Mouse (Mus musculus) MEL (cell line): ENCODE data around the gene Arfrp1. TPM values are rescaled to one million over a fixed set of nuclear protein-coding genes. Genes with fewer than 3 reads are reported as not detected.
A peak's percentile ranks its signal among the peaks of the same experiment; 100 is the strongest.

ENCODE experiments used
- DNase-seq: peaks from one replicate; pipeline ENCODE4 v3.0.0; 2011; ENCODE audit warnings: low read depth, low spot score
- H3K27ac ChIP-seq: 2 replicates; pipeline ENCODE4 v1.5.1; 2012; ENCODE audit warnings: low read depth, mild to moderate bottlenecking, control low read depth, low read length, moderate library complexity; ENCODE audit not compliant: control insufficient read depth
- H3K27me3 ChIP-seq, 2 experiments: fragments of 150-350 bp in 1 of 2; sonication (generic) in 1 of 2; 2 replicates each; pipeline ENCODE4 v1.6.1; 2012; ENCODE audit warnings: low read length in 2 of 2, mild to moderate bottlenecking in 2 of 2, improper control_type of control experiment in 1 of 2, moderate library complexity in 1 of 2; ENCODE audit not compliant: insufficient read depth in 2 of 2, control insufficient read depth in 1 of 2
- H3K36me3 ChIP-seq, 2 experiments: 2 replicates each; pipeline ENCODE4 v1.6.1; 2012 to 2014; ENCODE audit warnings: low read length in 2 of 2, improper control_type of control experiment in 1 of 2, inconsistent platforms in 1 of 2, mild to moderate bottlenecking in 1 of 2; ENCODE audit not compliant: insufficient read depth in 2 of 2, control insufficient read depth in 1 of 2
- H3K4me1 ChIP-seq, 2 experiments: fragments of 150-350 bp in 1 of 2; sonication (generic) in 1 of 2; 2 replicates each; pipeline ENCODE4 v1.6.1; 2012; ENCODE audit warnings: low read length in 2 of 2, improper control_type of control experiment in 1 of 2, mild to moderate bottlenecking in 1 of 2; ENCODE audit not compliant: insufficient read depth in 2 of 2, control insufficient read depth in 1 of 2
- H3K4me3 ChIP-seq, 2 experiments: fragments of 150-350 bp in 1 of 2; sonication (generic) in 1 of 2; 2 replicates each; pipeline ENCODE4 v1.5.1; 2012; ENCODE audit warnings: low read depth in 2 of 2, low read length in 2 of 2, mild to moderate bottlenecking in 2 of 2, moderate library complexity in 2 of 2, control low read depth in 1 of 2, improper control_type of control experiment in 1 of 2; ENCODE audit not compliant: control insufficient read depth in 1 of 2, insufficient read depth in 1 of 2
- H3K79me2 ChIP-seq: 2 replicates; pipeline ENCODE4 v1.6.1; 2012; ENCODE audit warnings: mild to moderate bottlenecking, low read length, moderate library complexity; ENCODE audit not compliant: control insufficient read depth, poor library complexity, insufficient read depth
- H3K9ac ChIP-seq: 2 replicates; pipeline ENCODE4 v1.6.1; 2012; ENCODE audit warnings: low read depth, mild to moderate bottlenecking, control low read depth, low read length, moderate library complexity; ENCODE audit not compliant: control insufficient read depth, poor library complexity, severe bottlenecking
- H3K9me3 ChIP-seq: fragments of 150-350 bp; sonication (generic); replicated peaks from 2 replicates; pipeline ENCODE4 v1.6.1; 2012; ENCODE audit warnings: mild to moderate bottlenecking, low read length, improper control_type of control experiment, moderate library complexity; ENCODE audit not compliant: insufficient read depth
- BHLHE40 ChIP-seq: IDR thresholded peaks from 2 replicates; pipeline ENCODE4 v1.6.1; 2012; ENCODE audit warnings: low read depth, mild to moderate bottlenecking, inconsistent platforms, low read length, improper control_type of control experiment, borderline replicate concordance
- CHD2 ChIP-seq: IDR thresholded peaks from 2 replicates; pipeline ENCODE4 v1.6.1; 2011; ENCODE audit warnings: low read length, improper control_type of control experiment
- CTCF ChIP-seq, 3 experiments: IDR thresholded peaks in 2 of 3; conservative IDR thresholded peaks in 1 of 3; 2 replicates each; pipeline ENCODE4 v1.5.1; 2011 to 2012; ENCODE audit warnings: low read length in 3 of 3, low read depth in 2 of 3, mild to moderate bottlenecking in 2 of 3, improper control_type of control experiment in 1 of 3, inconsistent platforms in 1 of 3, mixed read lengths in 1 of 3, moderate library complexity in 1 of 3; ENCODE audit not compliant: control insufficient read depth in 1 of 3, insufficient read depth in 1 of 3, poor library complexity in 1 of 3, severe bottlenecking in 1 of 3
- E2F4 ChIP-seq: IDR thresholded peaks from 2 replicates; pipeline ENCODE4 v1.6.1; 2011; ENCODE audit warnings: low read depth, low read length, improper control_type of control experiment, borderline replicate concordance
- ETS1 ChIP-seq: IDR thresholded peaks from 2 replicates; pipeline ENCODE4 v1.6.1; 2012; ENCODE audit warnings: low read depth, mild to moderate bottlenecking, inconsistent platforms, low read length, improper control_type of control experiment, moderate library complexity
- HCFC1 ChIP-seq: IDR thresholded peaks from 2 replicates; pipeline ENCODE4 v1.6.1; 2012; ENCODE audit warnings: low read depth, mild to moderate bottlenecking, inconsistent platforms, low read length, improper control_type of control experiment, moderate library complexity
- MAX ChIP-seq: IDR thresholded peaks from 2 replicates; pipeline ENCODE4 v1.6.1; 2011; ENCODE audit warnings: low read length, improper control_type of control experiment
- MYB ChIP-seq: IDR thresholded peaks from 2 replicates; pipeline ENCODE4 v1.6.1; 2011; ENCODE audit warnings: mild to moderate bottlenecking, low read depth, low read length, improper control_type of control experiment
- MYC ChIP-seq: IDR thresholded peaks from 2 replicates; pipeline ENCODE4 v1.6.1; 2011; ENCODE audit warnings: low read depth, mild to moderate bottlenecking, low read length, improper control_type of control experiment, moderate library complexity
- NELFE ChIP-seq: IDR thresholded peaks from 2 replicates; pipeline ENCODE4 v1.6.1; 2011; ENCODE audit warnings: low read depth, low read length, improper control_type of control experiment
- NRF1 ChIP-seq: IDR thresholded peaks from 2 replicates; pipeline ENCODE4 v1.6.1; 2014; ENCODE audit warnings: low read depth, mild to moderate bottlenecking, inconsistent platforms, low read length, improper control_type of control experiment, moderate library complexity; ENCODE audit not compliant: poor library complexity, insufficient read depth, severe bottlenecking
- RAD21 ChIP-seq: IDR thresholded peaks from 2 replicates; pipeline ENCODE4 v1.6.1; 2011; ENCODE audit warnings: mild to moderate bottlenecking, low read depth, low read length, improper control_type of control experiment
- SMC3 ChIP-seq: IDR thresholded peaks from 2 replicates; pipeline ENCODE4 v1.6.1; 2011; ENCODE audit warnings: low read depth, low read length, improper control_type of control experiment
- TAL1 ChIP-seq: IDR thresholded peaks from 2 replicates; pipeline ENCODE4 v1.6.1; 2012; ENCODE audit warnings: mild to moderate bottlenecking, inconsistent platforms, low read length, moderate library complexity, mixed read lengths
- TCF12 ChIP-seq: IDR thresholded peaks from 2 replicates; pipeline ENCODE4 v1.6.1; 2014; ENCODE audit warnings: low read depth, mild to moderate bottlenecking, inconsistent platforms, low read length, improper control_type of control experiment, moderate library complexity
- ZC3H11A ChIP-seq: IDR thresholded peaks from 2 replicates; pipeline ENCODE4 v1.6.1; 2012; ENCODE audit warnings: low read depth, mild to moderate bottlenecking, inconsistent platforms, low read length, improper control_type of control experiment
- polyA plus RNA-seq, 2 experiments: library from polyadenylated mRNA; stranded (reverse) in 1 of 2; unstranded in 1 of 2; fragments of >175 nt in 1 of 2; fragments of >200 nt in 1 of 2; gene quantifications; 2 replicates each; pipeline versions ENCODE4 v1.2.1 to v1.2.4; 2012; ENCODE audit warnings: low replicate concordance in 2 of 2, low read depth in 1 of 2; ENCODE audit not compliant: insufficient read length in 2 of 2, insufficient read depth in 1 of 2, missing spikeins in 1 of 2
- total RNA-seq: library from RNA; depleted of rRNA; stranded (reverse); fragments of 300-350 nt; gene quantifications from 2 replicates; pipeline ENCODE4 v1.2.3, GENCODE M21; 2012

Arfrp1 gene
- total and polyA plus RNA-seq, 3 experiments = 36.8 to 68.8 TPM; not detected in 1

DNA sequence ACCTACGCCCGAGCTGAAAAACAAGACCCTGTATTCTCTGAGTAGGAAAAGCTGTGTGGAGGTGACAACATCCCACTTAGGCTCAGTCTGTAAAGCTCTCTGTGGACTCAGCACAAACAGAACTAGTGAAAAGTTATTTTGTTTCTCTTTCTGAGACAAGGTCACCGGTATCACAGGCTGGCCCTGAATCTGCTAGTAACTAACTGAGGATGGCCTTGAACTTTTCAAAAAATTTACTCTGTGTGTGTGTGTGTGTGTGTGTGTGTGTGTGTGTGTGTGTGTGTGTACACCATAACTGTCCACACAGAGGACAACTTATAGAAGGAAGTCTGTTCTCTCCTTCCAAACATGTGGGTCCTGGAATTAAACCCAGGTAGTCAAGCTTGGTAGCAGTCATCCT, 28.9 kb upstream of the Arfrp1 start:
- TF ChIP-seq BHLHE40 (no peak), MYB (no peak), NELFE (no peak), CHD2 (no peak), MAX (no peak), MYC (no peak), HCFC1 (no peak), CTCF (IDR thresholded peaks at IDR 0.05 in 2 of 3, conservative IDR thresholded peaks at IDR 0.05 in 1 of 3; ENCODE audit: control insufficient read depth in 1 of 3, insufficient read depth in 1 of 3, low read depth in 2 of 3, low read length in 3 of 3, poor library complexity in 1 of 3, severe bottlenecking in 1 of 3) (no peak), NRF1 (no peak), ZC3H11A (no peak), TAL1 (no peak)
- Histone ChIP-seq H3K9me3 (no peaks in the 10 kb centered on the region), H3K4me3 (no peak overlapping the region), H3K79me2 (no peaks in the 10 kb centered on the region), H3K4me1 (no peaks in the 10 kb centered on the region), H3K27me3 (no peaks in the 10 kb centered on the region; a peak in 1 of 4 replicates), H3K36me3 (no peaks in the 10 kb centered on the region), H3K9ac (no peak overlapping the region), H3K27ac (no peak overlapping the region)
- DNase-seq = no peak

DNA sequence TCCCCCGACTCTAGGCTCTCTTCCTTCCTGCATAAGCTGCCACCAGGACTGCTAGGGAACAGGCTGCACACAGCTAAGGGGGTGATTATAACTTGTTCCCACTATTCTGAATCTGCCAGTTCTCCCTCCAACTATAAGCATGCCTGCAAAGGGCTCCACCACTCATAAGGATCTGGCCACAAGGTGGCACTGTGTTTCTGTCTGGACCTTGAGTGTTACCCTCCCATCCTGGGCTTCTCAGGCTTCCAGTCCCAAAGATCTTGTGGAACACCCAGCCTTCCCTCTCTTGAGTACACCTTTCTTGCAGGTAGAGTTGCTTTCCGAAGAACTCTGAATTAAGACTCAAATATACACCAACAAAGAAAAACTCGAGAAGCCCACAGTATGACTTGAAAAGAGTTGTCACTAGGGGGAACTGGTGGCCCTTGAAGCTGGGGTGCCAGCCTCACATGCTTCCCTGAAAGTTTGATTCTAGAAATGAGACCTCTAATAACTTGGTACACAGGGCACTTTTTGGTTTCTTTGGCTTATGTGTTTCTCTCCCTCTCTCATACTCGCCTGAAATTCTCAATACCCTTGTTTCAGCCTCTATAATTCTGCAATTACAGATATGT, 27.5 kb upstream of the Arfrp1 start:
- no peak overlapping the region for H3K9ac ChIP-seq
- H3K4me1 ChIP-seq = no peaks in the 10 kb centered on the region
- no peaks in the 10 kb centered on the region for H3K9me3 ChIP-seq
- no peaks in the 10 kb centered on the region for H3K36me3 ChIP-seq
- DNase-seq = peak; percentile 84
- H3K27ac ChIP-seq = no peak overlapping the region
- TF ChIP-seq E2F4 (no peak), CTCF (IDR thresholded peaks at IDR 0.05 in 2 of 3, conservative IDR thresholded peaks at IDR 0.05 in 1 of 3; ENCODE audit: control insufficient read depth in 1 of 3, insufficient read depth in 1 of 3, low read depth in 2 of 3, low read length in 3 of 3, poor library complexity in 1 of 3, severe bottlenecking in 1 of 3) (peak; percentile 84 to 88 (median 86)), SMC3 (peak; percentile 95), MYC (0 out of 2 replicates have a peak, but pooled peaks have one; percentile 11), TCF12 (no peak), ZC3H11A (peak; percentile 81), ETS1 (no peak), RAD21 (peak; percentile 84)
- H3K27me3 ChIP-seq = no peaks in the 10 kb centered on the region; a peak in 1 of 4 replicates
- H3K79me2 ChIP-seq = no peaks in the 10 kb centered on the region
- no peak overlapping the region for H3K4me3 ChIP-seq
